Mouse (Mus musculus) neural tube, embryonic 14.5 days (tissue): ENCODE measurements at regions not wholly inside any gene's neighbourhood (a gene's known extent, or its start where the extent isn't known, plus 50 kb on each side); places are given as distances from the start of the nearest gene placed in this dataset.

Source experiments
- ATAC-seq: fragments of 200-750 bp; cut with Nextera tagmentation; 2 replicates; pipeline ENCODE4 v1.8.0; 2017; ENCODE audit warnings: low read depth, mild to moderate bottlenecking, moderate TSS enrichment, moderate library complexity
- H3K27ac ChIP-seq: fragments of 300-500 bp; sonication (generic); 2 replicates; pipeline ENCODE4 v1.5.1; 2014; ENCODE audit warnings: low read depth, mild to moderate bottlenecking, control low read depth, low read length, moderate library complexity, mixed read lengths
- H3K27me3 ChIP-seq: fragments of 300-500 bp; sonication (generic); 2 replicates; pipeline ENCODE4 v1.6.1; 2014; ENCODE audit warnings: low read length; ENCODE audit not compliant: control insufficient read depth, insufficient read depth
- H3K36me3 ChIP-seq: fragments of 300-500 bp; sonication (generic); 2 replicates; pipeline ENCODE4 v1.6.1; 2014; ENCODE audit warnings: low read length, mixed read lengths; ENCODE audit not compliant: control insufficient read depth, insufficient read depth
- H3K4me1 ChIP-seq: fragments of 300-500 bp; sonication (generic); 2 replicates; pipeline ENCODE4 v1.6.1; 2014; ENCODE audit warnings: low read length; ENCODE audit not compliant: control insufficient read depth, insufficient read depth
- H3K4me2 ChIP-seq: fragments of 300-500 bp; sonication (generic); 2 replicates; pipeline ENCODE4 v1.6.1; 2014; ENCODE audit warnings: mild to moderate bottlenecking, low read depth, low read length, control low read depth
- H3K4me3 ChIP-seq: fragments of 300-500 bp; sonication (generic); 2 replicates; pipeline ENCODE4 v1.5.1; 2014; ENCODE audit warnings: low read depth, low read length, control low read depth, mixed read lengths
- H3K9ac ChIP-seq: fragments of 300-500 bp; sonication (generic); replicated peaks from 2 replicates; pipeline ENCODE4 v1.6.1; 2014; ENCODE audit warnings: low read depth, mild to moderate bottlenecking, control low read depth, low read length, mixed read lengths
- H3K9me3 ChIP-seq: fragments of 300-500 bp; sonication (generic); 2 replicates; pipeline ENCODE4 v1.6.1; 2016; ENCODE audit warnings: low read length; ENCODE audit not compliant: control insufficient read depth
- whole genome bisulfite sequencing: fragments of 180-500 bp; shearing (Covaris S2); extraction: QIAGEN DNeasy Blood & Tissue Kit; methylation state at CpG from one replicate; pipeline ENCODE4 v1.1.7; 2014; 5-methylcytosine and 5-hydroxymethylcytosine counted together

DNA sequence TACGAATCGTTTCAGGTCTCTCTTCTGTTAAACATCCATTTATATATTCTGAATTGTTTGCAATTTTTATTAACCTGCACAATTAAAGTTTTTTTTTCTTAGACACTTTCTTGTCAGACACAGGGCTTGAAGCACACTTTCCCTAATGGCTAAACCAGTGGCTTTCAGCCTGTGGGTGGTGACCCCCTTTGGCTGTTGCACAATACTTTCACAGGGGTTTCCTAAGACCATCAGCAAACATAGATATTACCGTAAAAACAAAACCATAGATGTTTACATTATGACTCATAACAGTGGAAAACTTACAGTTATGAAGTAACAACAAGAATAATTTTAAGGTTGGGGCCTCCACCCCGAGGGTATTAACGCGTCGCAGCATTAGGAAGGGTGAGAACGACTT is 378.6 kb downstream of the Pmp22 start:
- Histone ChIP-seq H3K4me2 (no peak overlapping the region), H3K9me3 (no peaks in the 10 kb centered on the region), H3K27me3 (no peaks in the 10 kb centered on the region), H3K27ac (no peak overlapping the region), H3K4me3 (no peak overlapping the region), H3K4me1 (no peaks in the 10 kb centered on the region), H3K9ac (no peak overlapping the region), H3K36me3 (no peaks in the 10 kb centered on the region)
- WGBS, result 92% methylated on average over 8 of the region's 8 CpGs
- ATAC-seq, result no peak

DNA sequence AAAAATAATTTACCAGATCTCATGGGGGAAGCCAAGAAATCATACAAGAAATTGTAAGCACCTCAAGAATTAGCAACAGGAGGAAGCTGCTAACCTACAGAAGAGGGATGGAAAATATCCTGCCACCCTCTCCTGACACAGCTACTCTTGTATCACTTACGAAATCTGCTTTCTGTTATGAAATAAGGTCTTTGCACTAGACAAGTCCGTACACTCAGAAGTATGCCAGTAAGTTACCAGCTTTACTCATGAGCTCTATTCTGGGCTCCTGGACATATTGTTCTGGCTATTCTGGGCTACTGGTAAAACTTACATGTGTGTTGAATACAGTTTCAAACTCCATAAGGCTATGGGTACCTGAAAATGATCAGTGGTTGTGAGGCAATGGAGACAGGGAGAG is 379.9 kb downstream of the Pmp22 start:
- WGBS, result 92% methylated on average over 2 of the region's 2 CpGs
- Histone ChIP-seq H3K27me3 (no peaks in the 10 kb centered on the region), H3K4me3 (no peak overlapping the region), H3K4me2 (no peak overlapping the region), H3K9me3 (peaks cover 3% of the 10 kb centered on the region; the same call in 1 of the 2 replicates), H3K36me3 (no peaks in the 10 kb centered on the region), H3K4me1 (no peaks in the 10 kb centered on the region), H3K9ac (no peak overlapping the region), H3K27ac (no peak overlapping the region)
- no peak for ATAC-seq

DNA sequence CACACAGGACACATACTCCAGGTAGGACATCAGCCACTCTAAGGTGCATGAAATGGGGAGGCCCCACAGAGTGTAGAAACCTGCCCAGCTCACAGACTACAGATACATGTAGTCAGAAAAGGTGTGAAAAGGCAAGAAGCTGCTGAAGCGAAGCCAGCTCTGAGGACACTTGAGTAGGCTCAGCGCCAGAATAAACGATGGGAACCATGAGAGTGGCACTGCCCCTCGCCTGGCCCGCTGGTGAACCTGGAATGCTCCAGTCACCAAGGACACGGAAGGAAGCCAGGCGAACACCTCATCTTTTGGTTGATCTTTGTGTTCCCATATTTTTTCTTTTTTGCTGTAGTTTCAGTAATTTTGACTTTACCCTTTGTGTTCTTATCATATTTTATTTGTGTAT is 381.8 kb downstream of the Pmp22 start:
- H3K27ac ChIP-seq, result no peak overlapping the region
- peaks cover 3% of the 10 kb centered on the region; the same call in 1 of the 2 replicates for H3K9me3 ChIP-seq
- 95% methylated on average over 7 of the region's 7 CpGs for WGBS

DNA sequence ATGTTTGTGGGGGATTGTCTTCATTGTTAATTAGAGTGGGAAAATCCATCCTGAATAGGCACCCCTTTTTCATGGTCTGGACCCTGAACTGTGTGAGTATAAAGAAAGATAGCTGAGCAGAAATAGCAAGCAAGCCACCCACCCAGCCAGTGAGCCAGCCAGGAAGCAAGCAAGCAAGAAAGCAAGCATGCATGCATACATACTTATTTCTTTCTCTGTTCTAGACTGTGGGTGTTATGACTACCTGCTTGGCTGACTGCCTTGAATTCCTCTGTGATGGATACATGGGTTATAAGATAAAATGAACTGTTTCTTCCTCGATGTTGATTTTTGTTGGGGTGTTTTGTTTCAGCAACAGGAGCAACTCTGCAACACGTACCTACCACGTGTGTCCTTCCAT is 385.8 kb downstream of the Pmp22 start:
- no peaks in the 10 kb centered on the region for H3K4me1 ChIP-seq
- no peak for ATAC-seq
- 89% methylated on average over 3 of the region's 3 CpGs for WGBS

More for the DNA sequence above, 381.8 kb downstream of the Pmp22 start:
- Histone ChIP-seq H3K4me3 (no peak overlapping the region), H3K4me2 (no peak overlapping the region), H3K9ac (no peak overlapping the region), H3K36me3 (no peaks in the 10 kb centered on the region), H3K27me3 (no peaks in the 10 kb centered on the region), H3K4me1 (no peaks in the 10 kb centered on the region)
- ATAC-seq, result no peak

DNA sequence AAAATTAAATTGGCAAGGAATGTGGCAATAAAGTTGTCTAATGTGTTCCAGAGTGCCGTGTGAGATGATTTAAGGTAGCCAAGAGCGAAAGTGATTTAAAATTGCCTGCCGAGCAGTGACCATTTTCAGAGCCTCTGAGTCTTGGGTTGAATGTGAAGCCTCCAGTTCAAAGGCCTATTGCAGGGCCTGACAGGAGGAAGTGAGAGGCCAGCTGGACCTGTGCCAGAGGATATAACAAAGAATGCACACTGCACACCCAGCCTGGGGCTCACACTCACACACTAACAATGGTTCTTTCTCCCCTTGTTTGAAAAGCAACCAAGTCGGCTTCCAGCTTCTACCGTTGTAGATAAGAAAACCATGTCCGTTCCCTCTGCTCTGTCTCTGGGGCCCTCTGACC is 390.1 kb downstream of the Pmp22 start:
- Histone ChIP-seq H3K4me3 (no peak overlapping the region), H3K9ac (no peak overlapping the region), H3K4me2 (no peak overlapping the region), H3K27me3 (no peaks in the 10 kb centered on the region), H3K9me3 (no peaks in the 10 kb centered on the region), H3K4me1 (no peaks in the 10 kb centered on the region), H3K27ac (no peak overlapping the region), H3K36me3 (no peaks in the 10 kb centered on the region)
- ATAC-seq, result peak; percentile 63; the same call in 1 of the 2 replicates
- WGBS, result 19% methylated on average over 6 of the region's 6 CpGs

More for the DNA sequence above, 385.8 kb downstream of the Pmp22 start:
- Histone ChIP-seq H3K9ac (no peak overlapping the region), H3K27ac (no peak overlapping the region), H3K9me3 (peaks cover 3% of the 10 kb centered on the region; the same call in 1 of the 2 replicates), H3K27me3 (no peaks in the 10 kb centered on the region), H3K4me3 (no peak overlapping the region), H3K36me3 (no peaks in the 10 kb centered on the region), H3K4me2 (no peak overlapping the region)

DNA sequence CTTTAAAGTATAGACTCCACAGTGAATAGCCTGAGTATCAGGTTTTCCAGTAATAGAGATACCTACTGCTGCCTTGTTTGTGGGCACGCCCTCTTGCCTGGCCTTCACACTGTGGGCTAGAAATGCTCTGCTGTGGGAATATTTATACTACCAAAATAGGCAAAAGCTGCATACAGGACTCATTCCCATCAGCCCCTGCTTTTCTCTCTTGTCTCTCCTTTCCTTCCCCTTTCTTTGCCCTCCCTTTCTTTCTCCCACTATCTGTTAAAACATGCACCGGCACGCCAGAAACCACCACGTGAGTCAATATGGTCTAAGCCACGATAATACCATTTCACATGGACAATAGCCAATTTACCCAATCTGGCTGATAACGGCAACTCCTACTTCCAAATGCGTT is 395.5 kb downstream of the Pmp22 start:
- Histone ChIP-seq H3K4me3 (no peak overlapping the region), H3K9ac (no peak overlapping the region), H3K27ac (no peak overlapping the region), H3K4me2 (no peak overlapping the region), H3K9me3 (no peaks in the 10 kb centered on the region), H3K27me3 (no peaks in the 10 kb centered on the region), H3K4me1 (no peaks in the 10 kb centered on the region; the same call in 1 of the 2 replicates), H3K36me3 (no peaks in the 10 kb centered on the region)
- 54% methylated on average over 7 of the region's 7 CpGs for WGBS
- ATAC-seq, result no peak

DNA sequence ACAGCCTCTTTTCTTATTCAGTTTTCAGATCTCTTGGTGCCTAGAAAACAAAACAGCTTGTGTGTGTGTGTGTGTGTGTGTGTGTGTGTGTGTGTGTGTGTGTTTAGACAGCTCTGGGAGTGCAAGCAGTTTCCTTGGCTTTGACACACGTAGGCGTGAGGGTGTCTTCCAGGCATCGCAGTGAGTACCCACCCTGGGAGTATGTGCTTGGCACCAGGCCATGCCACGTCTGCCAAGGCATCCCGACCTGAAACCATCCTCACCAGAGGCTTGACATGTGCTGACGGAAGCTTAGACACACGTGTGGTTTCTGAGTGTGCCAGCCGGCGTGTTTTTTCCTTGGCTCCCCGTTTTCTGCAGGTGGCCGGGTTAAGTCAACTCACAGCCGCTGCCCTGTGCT is 396.6 kb downstream of the Pmp22 start:
- no peak overlapping the region for H3K4me2 ChIP-seq
- H3K4me3 ChIP-seq, result no peak overlapping the region
- 68% methylated on average over 12 of the region's 12 CpGs for WGBS
- H3K9me3 ChIP-seq, result no peaks in the 10 kb centered on the region
- H3K36me3 ChIP-seq, result no peaks in the 10 kb centered on the region
- H3K27me3 ChIP-seq, result no peaks in the 10 kb centered on the region
- H3K4me1 ChIP-seq, result no peaks in the 10 kb centered on the region; the same call in 1 of the 2 replicates
- no peak overlapping the region for H3K27ac ChIP-seq
- H3K9ac ChIP-seq, result no peak overlapping the region
- ATAC-seq, result no peak

DNA sequence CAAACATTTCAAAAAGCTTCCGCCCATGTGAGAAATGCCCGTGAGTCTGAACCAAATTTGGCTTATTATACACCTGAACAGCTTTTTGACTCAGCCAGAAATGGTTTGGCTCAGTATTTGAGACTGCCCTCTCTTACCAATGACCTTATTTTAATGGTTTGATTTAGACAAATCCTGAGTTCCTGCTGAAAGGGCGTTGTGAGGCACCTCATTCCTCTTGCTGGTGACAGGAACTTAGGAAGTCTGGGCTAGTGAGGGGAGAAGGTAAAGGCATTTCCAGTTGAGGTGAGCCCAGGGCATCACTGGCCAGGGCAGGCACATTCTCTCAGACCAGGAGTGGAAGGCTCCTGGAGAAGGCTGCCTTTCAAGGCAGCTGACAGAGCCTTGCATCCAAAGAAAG is 396.1 kb downstream of the Hs3st3b1 start:
- no peaks in the 10 kb centered on the region for H3K36me3 ChIP-seq
- H3K4me2 ChIP-seq, result no peak overlapping the region
- H3K4me1 ChIP-seq, result no peaks in the 10 kb centered on the region; the same call in 1 of the 2 replicates
- no peaks in the 10 kb centered on the region for H3K9me3 ChIP-seq
- H3K4me3 ChIP-seq, result no peak overlapping the region
- no peak overlapping the region for H3K27ac ChIP-seq
- no peaks in the 10 kb centered on the region for H3K27me3 ChIP-seq
- H3K9ac ChIP-seq, result no peak overlapping the region
- no peak for ATAC-seq
- 82% methylated on average over 3 of the region's 3 CpGs for WGBS

DNA sequence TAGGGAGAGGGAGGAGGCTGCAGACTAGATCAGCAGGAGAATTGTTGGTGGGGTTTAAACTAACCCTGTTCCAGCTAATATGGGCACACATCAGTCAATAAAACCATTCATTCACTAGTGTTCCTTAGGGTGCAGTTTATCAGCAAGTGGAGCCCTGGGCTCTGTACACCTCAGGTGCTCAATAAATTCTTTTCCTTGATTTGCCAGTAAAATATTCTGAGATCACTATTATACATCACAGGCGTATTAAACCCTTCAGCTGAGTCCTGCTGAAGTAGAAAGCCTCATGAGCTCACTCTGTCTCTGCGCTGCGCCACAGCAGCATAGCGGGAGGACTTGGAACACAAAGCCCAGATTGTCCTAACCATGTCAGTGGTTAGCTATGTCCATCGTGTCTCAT is 389.3 kb downstream of the Hs3st3b1 start:
- H3K4me3 ChIP-seq, result no peak overlapping the region
- H3K9me3 ChIP-seq, result no peaks in the 10 kb centered on the region
- no peak overlapping the region for H3K27ac ChIP-seq
- H3K4me2 ChIP-seq, result no peak overlapping the region
- ATAC-seq, result peak; percentile 28; the same call in 1 of the 2 replicates
- no peaks in the 10 kb centered on the region for H3K4me1 ChIP-seq
- H3K36me3 ChIP-seq, result no peaks in the 10 kb centered on the region
- no peak overlapping the region for H3K9ac ChIP-seq
- no peaks in the 10 kb centered on the region for H3K27me3 ChIP-seq
- 60% methylated on average over 5 of the region's 5 CpGs for WGBS
